Mouse (Mus musculus): Measurements from ENCODE around the gene Ormdl1. TPM values are rescaled to one million over a fixed set of nuclear protein-coding genes. Genes with fewer than 3 reads are reported as not detected.
"Not testable (repeated sequence)": the region's sequence is repeated elsewhere in the genome, so short reads cannot be mapped to it uniquely, and the experiment has no call there.

The Ormdl1 gene
- polyA plus RNA-seq, 1 experiment from 2014 or later: 25.2 TPM

DNA sequence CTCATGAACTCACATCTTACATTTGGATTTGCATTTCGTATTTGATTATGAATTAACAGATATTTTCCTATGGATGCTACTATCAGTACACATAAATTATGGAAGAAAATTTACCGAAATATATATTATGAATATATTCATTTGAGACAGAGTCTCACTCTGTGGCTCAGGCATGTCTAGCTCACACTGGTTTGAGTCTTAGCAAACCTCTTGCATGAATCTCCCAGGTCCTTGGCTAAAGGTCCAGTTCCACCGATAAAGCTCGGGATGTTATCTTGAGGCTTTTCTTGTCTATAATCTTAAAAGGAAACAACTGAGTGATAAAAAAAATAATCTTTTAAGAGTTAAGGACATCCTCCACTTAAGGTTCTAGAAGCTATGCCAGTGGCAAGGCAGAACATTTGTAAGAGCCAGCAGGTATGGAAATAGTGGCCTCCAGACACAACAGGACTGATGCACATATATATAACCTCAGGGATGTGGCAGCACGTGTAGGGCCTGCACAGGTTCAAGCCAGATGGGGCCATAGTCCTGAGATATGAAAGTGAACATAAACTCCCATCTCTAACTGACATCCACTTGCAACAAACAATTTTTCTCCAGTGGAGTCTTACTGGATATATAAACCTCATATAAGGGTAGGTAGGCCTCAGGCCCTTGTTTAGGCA is 28.1 kb downstream of the Ormdl1 start:
- Histone ChIP-seq H3K27me3 (no peaks in the 10 kb centered on the region), H3K9ac (no peak overlapping the region), H3K9me3 (replicated peaks) (no peaks in the 10 kb centered on the region), H3K4me3 (replicated peaks) (no peak overlapping the region), H3K27ac (replicated peaks) (no peak overlapping the region), H3K4me2 (no peak overlapping the region), H3K36me3 (replicated peaks) (peaks cover 15% of the 10 kb centered on the region), H3K4me1 (replicated peaks) (peaks cover 17% of the 10 kb centered on the region; the same call in 1 of the 2 replicates)
- ATAC-seq (ENCODE audit: insufficient read depth): no peak
- 77% methylated on average over 5 of the region's 5 CpGs for WGBS (ENCODE audit: insufficient replicate concordance)

DNA sequence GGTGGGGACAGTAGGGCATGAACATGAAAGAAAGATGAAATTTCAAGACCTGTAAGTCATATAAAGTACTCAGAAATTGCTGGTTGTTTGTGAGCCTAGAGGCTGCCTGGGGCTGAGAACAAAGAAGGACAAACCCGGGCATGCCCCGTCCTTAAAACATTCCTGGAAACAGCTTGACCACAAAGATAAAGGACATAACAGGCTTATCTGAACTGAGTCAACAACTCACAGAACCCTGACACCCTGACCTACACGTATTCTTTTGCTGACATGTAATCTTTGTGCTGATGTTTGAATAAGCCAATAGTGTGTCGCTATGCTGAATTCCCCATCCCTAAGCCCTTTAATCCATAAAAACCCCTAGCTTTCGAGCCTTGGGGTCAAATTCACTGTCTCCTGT is 36.6 kb downstream of the Ormdl1 start:
- H3K4me3 ChIP-seq (replicated peaks); H3K36me3 ChIP-seq (replicated peaks); H3K27ac ChIP-seq (replicated peaks); H3K9me3 ChIP-seq (replicated peaks); H3K27me3 ChIP-seq; H3K4me2 ChIP-seq; H3K9ac ChIP-seq: not testable (repeated sequence)
- 31% methylated on average over 5 of the region's 5 CpGs for WGBS (ENCODE audit: insufficient replicate concordance)
- H3K4me1 ChIP-seq (replicated peaks): peaks cover 28% of the 10 kb centered on the region
- ATAC-seq (ENCODE audit: insufficient read depth): peak; percentile 35; the same call in 1 of the 2 replicates

DNA sequence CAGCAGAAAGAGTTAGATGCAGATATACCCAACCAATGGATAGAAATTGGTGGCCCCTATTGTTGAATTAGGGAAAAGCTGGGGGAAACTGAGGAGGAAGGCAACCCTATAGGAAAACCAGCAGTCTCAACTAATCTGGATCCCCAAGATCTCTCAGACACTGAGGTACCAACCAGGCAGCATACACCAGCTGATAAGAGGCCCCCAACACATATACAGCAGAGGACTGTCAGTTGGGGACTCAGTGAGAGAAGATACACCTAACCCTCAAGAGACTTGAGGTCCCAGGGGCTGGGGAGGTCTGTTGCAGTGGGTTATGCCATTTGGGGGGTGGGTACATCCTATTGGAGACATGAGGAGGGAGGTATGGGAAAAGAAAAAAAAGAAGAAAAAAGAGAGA is 38.6 kb downstream of the Ormdl1 start:
- peaks cover 30% of the 10 kb centered on the region for H3K4me1 ChIP-seq (replicated peaks)
- H3K36me3 ChIP-seq (replicated peaks): no peaks in the 10 kb centered on the region
- no peak overlapping the region for H3K9ac ChIP-seq
- H3K27ac ChIP-seq (replicated peaks): peak overlapping the region; percentile 45; the same call in 1 of the 2 replicates
- H3K9me3 ChIP-seq (replicated peaks): no peaks in the 10 kb centered on the region
- H3K27me3 ChIP-seq: no peaks in the 10 kb centered on the region
- H3K4me2 ChIP-seq: no peak overlapping the region; the same call in 1 of the 2 replicates
- ATAC-seq (ENCODE audit: insufficient read depth): peak; percentile 79
- H3K4me3 ChIP-seq (replicated peaks): no peak overlapping the region

DNA sequence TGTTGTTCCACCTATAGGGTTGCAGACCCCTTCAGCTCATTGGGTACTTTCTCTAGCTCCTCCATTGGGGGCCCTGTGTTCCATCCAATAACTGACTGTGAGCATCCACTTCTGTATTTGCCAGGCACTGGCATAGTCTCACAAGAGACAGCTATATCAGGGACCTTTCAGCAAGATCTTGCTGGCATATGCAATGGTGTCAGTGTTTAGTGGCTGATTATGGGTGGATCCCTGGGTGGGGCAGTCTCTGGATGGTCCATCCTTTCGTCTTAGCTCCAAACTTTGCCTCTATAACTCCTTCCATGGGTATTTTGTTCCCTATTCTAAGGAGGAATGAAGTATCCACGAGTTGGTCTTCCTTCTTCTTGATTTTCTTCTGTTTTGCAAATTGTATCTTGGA is 40.5 kb downstream of the Ormdl1 start:
- ATAC-seq (ENCODE audit: insufficient read depth): peak; percentile 54; the same call in 1 of the 2 replicates
- H3K27me3 ChIP-seq: not testable (repeated sequence)
- WGBS (ENCODE audit: insufficient replicate concordance): 31% methylated on average over 2 of the region's 2 CpGs

DNA sequence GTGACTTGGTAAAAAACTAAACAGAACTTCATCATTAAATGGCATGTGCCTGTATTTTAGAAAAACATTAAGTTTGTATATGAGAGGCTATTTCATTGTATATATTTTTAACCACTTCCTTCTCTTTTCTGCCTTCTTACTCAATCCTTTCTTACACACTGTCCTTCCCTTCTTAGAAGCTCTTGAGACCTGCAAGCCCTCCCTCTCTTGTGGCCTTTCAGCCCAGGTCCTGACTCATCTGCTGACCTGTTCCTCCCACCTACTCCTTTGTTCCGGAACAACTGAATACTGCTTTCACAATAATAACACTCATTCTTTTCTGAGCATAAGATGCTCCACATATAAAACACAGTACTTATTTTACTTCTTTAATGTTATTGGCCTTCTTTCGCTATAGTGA is 44.2 kb downstream of the Ormdl1 start:
- Histone ChIP-seq H3K36me3 (replicated peaks) (peaks cover 37% of the 10 kb centered on the region), H3K9me3 (replicated peaks) (no peaks in the 10 kb centered on the region), H3K4me1 (replicated peaks) (peaks cover 16% of the 10 kb centered on the region), H3K27me3 (no peaks in the 10 kb centered on the region), H3K9ac (no peak overlapping the region), H3K4me3 (replicated peaks) (no peak overlapping the region), H3K4me2 (no peak overlapping the region), H3K27ac (replicated peaks) (no peak overlapping the region)
- 80% methylated on average over 2 of the region's 2 CpGs for WGBS (ENCODE audit: insufficient replicate concordance)
- no peak for ATAC-seq (ENCODE audit: insufficient read depth)

More for the DNA sequence above, 40.5 kb downstream of the Ormdl1 start:
- not testable (repeated sequence) for H3K27ac ChIP-seq (replicated peaks); H3K4me2 ChIP-seq; H3K4me3 ChIP-seq (replicated peaks); H3K9ac ChIP-seq; H3K9me3 ChIP-seq (replicated peaks)
- H3K4me1 ChIP-seq (replicated peaks): peaks cover 30% of the 10 kb centered on the region
- peaks cover 11% of the 10 kb centered on the region for H3K36me3 ChIP-seq (replicated peaks)

DNA sequence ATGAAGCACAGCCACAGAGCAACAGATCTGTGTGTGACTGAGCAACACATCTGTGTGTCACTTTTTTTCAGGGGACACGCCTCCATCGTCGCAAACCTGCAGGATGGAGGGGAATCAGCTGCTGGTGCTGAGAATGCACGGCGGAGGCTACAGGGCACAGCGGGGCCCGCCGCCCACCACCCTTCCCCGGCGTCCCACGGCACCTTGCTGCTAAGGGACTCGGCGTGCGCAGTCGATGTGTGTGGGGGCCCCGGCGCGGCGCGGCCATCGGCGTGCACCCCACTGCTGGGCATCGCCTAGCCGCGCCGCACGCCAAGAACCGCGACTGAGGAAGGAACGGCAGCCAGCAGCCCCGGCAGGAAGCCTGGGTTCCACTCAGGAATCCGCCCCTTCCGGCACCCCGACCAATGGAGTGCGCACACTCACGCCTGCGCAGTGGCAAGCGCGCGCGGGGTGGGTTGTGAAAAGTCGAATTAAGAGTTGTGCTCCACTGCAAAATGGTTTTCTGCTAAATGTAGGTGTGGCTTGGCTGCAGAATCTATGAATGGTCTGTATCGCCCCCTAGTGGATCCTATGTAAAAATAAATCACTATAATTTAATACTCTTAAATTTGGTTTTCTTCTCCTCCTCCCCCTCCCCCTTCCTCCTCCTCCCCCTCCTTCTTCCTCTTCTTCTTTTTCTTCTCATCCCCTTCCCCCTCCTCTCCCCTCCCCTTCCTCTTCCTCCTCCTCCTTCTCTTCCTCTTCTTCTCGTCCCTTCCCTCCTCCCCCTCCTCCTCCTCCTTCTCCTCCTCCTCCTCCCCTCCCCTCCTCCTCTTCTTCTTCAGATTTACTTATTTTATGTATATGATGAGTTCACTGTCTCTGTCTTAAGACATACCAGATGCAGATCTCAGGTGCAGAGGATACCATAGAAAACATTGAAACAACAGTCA is 55.7 kb downstream of the Ormdl1 start, which contains the start of the genes Asdurf, Gm28551 and Asnsd1:
TSS of gene Asdurf (minus strand) at position 293 of the 935 bp plus-strand sequence.
TSS of gene Gm28551 (minus strand) at position 341 of the 935 bp plus-strand sequence.
TSS of gene Asnsd1 (minus strand) at position 426 of the 935 bp plus-strand sequence.
- under 1% methylated on average over 44 of the region's 44 CpGs for WGBS (ENCODE audit: insufficient replicate concordance)
- Histone ChIP-seq H3K4me2 (peak within 1 kb of the TSS; percentile 78), H3K36me3 (replicated peaks) (peaks cover 15% of the 10 kb centered on the region), H3K4me1 (replicated peaks) (peaks cover 6% of the 10 kb centered on the region), H3K27ac (replicated peaks) (peak within 1 kb of the TSS; percentile 93), H3K4me3 (replicated peaks) (peak within 1 kb of the TSS; percentile 96), H3K27me3 (no peaks in the 10 kb centered on the region), H3K9ac (peak within 1 kb of the TSS; percentile 90), H3K9me3 (replicated peaks) (no peaks in the 10 kb centered on the region)
- peak; percentile 99 for ATAC-seq (ENCODE audit: insufficient read depth)

DNA sequence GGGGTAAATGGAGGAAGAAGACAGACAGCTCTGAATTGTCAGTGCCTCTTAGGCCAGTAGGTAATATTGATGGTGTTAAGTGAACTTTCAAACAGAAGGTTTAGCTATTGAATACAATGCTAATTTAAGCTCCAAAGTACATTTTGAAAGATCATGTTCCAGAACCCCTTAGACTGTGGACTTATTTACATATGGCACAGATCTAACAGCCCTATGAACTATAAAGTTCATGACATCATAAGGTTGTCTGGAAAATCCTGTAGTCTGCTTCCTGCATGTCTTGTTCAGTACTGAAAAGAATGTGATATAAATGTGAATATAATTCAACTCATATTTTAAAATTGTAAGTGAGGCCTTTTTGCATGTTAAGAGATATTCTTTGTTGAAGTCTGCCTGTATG is 62.1 kb downstream of the Ormdl1 start:
- H3K4me1 ChIP-seq (replicated peaks): no peaks in the 10 kb centered on the region
- H3K36me3 ChIP-seq (replicated peaks): no peaks in the 10 kb centered on the region
- no peak overlapping the region for H3K9ac ChIP-seq
- no peak for ATAC-seq (ENCODE audit: insufficient read depth)
- H3K27me3 ChIP-seq: no peaks in the 10 kb centered on the region
- no peak overlapping the region for H3K4me2 ChIP-seq
- no peak overlapping the region for H3K4me3 ChIP-seq (replicated peaks)
- H3K27ac ChIP-seq (replicated peaks): no peak overlapping the region
- no peaks in the 10 kb centered on the region for H3K9me3 ChIP-seq (replicated peaks)

Other genes with a start within 250 kb of the Ormdl1 start
- 0.06 and 0.14 TPM in 2 replicates for gene Mstn, start 235.5 kb upstream of the Ormdl1 start, polyA plus RNA-seq (2015; fragmentation: Nextera tagmentation; extraction: Ambion mirVana)
- not detected in 2 replicates for gene 1700019A02Rik, start 109.5 kb upstream of the Ormdl1 start, polyA plus RNA-seq (2015; fragmentation: Nextera tagmentation; extraction: Ambion mirVana)
- 7.4 TPM in 2 replicates for gene Pms1, start 77 bp upstream of the Ormdl1 start, polyA plus RNA-seq (2015; fragmentation: Nextera tagmentation; extraction: Ambion mirVana)
- not detected in 2 replicates for gene Gm28778, start within 50 bp of the Ormdl1 start, polyA plus RNA-seq (2015; fragmentation: Nextera tagmentation; extraction: Ambion mirVana)
- gene Osgepl1, start 16.5 kb downstream of the Ormdl1 start, polyA plus RNA-seq (2015; fragmentation: Nextera tagmentation; extraction: Ambion mirVana): 20.7 and 21.6 TPM in 2 replicates
- not detected in 2 replicates for gene Asdurf, start 55.5 kb downstream of the Ormdl1 start, polyA plus RNA-seq (2015; fragmentation: Nextera tagmentation; extraction: Ambion mirVana)
- 0.25 TPM in 1 of 2 replicates, not detected in the other for gene Gm28551, start 55.6 kb downstream of the Ormdl1 start, polyA plus RNA-seq (2015; fragmentation: Nextera tagmentation; extraction: Ambion mirVana)
- gene Asnsd1, start 55.7 kb downstream of the Ormdl1 start, polyA plus RNA-seq (2015; fragmentation: Nextera tagmentation; extraction: Ambion mirVana): 42.2 and 45.5 TPM in 2 replicates